Mouse (Mus musculus) heart, postnatal 4 days (tissue): Measurements from ENCODE around the gene Il4. TPM values are rescaled to one million over a fixed set of nuclear protein-coding genes. Genes with fewer than 3 reads are reported as not detected.
"Not testable (repeated sequence)": the region's sequence is repeated elsewhere in the genome, so short reads cannot be mapped to it uniquely, and the experiment has no call there.

Source experiments
- DNase-seq: peaks from one replicate; pipeline ENCODE4 v3.0.0; 2021
- total RNA-seq, 2 experiments: library from RNA; stranded (reverse); gene quantifications; 2 replicates each; pipeline ENCODE4 v1.2.3; 2021

Il4 gene
- total RNA-seq, 2 experiments from 2014 or later: not detected

- no peak for DNase-seq
Measured at GRCm38 (mm10) chr11:53561986-53562385, 56.5 kb downstream of the Il4 start.

GRCm38 (mm10) chr11:53559980-53560379 lies 58.5 kb downstream of the Il4 start:
- DNase-seq: not testable (repeated sequence)

- DNase-seq: not testable (repeated sequence)
Measured at GRCm38 (mm10) chr11:53557992-53558391, 60.5 kb downstream of the Il4 start.

- not testable (repeated sequence) for DNase-seq
Measured at GRCm38 (mm10) chr11:53556529-53556928, 61.9 kb downstream of the Il4 start.

Other genes starting within 250 kb of the Il4 start
- not detected for gene Leap2, start 195.5 kb downstream of the Il4 start, total RNA-seq
- 1,000 to 10,000 TPM; 1,656 to 1,792 TPM for gene Uqcrq, start 187.8 kb downstream of the Il4 start, total RNA-seq
- under 1 TPM in 1 of 2 experiments, not detected in 1; 0.25 TPM for gene Gdf9, start 187.6 kb downstream of the Il4 start, total RNA-seq
- gene Gm10447, start 161.6 kb downstream of the Il4 start, total RNA-seq: not detected
- gene Shroom1, start 161.5 kb downstream of the Il4 start, total RNA-seq: 1 to 10 TPM in 1 of 2 experiments, under 1 TPM in 1; 0.93 to 1.1 TPM
- gene Gm9837, start 148.2 kb downstream of the Il4 start, total RNA-seq: not detected
- gene Gm9945, start 138.5 kb downstream of the Il4 start, total RNA-seq: not detected
- under 1 TPM; 0.07 to 0.27 TPM for gene Sowaha, start 138.4 kb downstream of the Il4 start, total RNA-seq
- gene Sept8, start 99.4 kb downstream of the Il4 start, total RNA-seq: 10 to 100 TPM; 62.9 to 65.0 TPM
- 10 to 100 TPM; 14.1 to 14.4 TPM for gene Kif3a, start 51.3 kb downstream of the Il4 start, total RNA-seq
- not detected for gene Il13, start 16.0 kb upstream of the Il4 start, total RNA-seq
- gene Rad50, start 88.7 kb upstream of the Il4 start, total RNA-seq: 10 to 100 TPM; 13.0 to 13.5 TPM
- gene Il5, start 102.1 kb upstream of the Il4 start, total RNA-seq: not detected
- gene Irf1, start 151.3 kb upstream of the Il4 start, total RNA-seq: 10 to 100 TPM; 11.8 to 12.2 TPM
- not detected for gene Gm17334, start 154.5 kb upstream of the Il4 start, total RNA-seq
- gene Gm12216, start 240.6 kb upstream of the Il4 start, total RNA-seq: 1 to 10 TPM in 1 of 2 experiments, under 1 TPM in 1; 0.32 to 1.6 TPM